Mouse (Mus musculus): ENCODE measurements at regions not wholly inside any gene's neighbourhood (a gene's known extent, or its start where the extent isn't known, plus 50 kb on each side); places are given as distances from the start of the nearest gene placed in this dataset.

GRCm38 (mm10) chr12:25216792-25217516 is 120.0 kb upstream of the Id2 start:
- TF ChIP-seq CTCF (IDR thresholded peaks at IDR 0.05; ENCODE audit: borderline replicate concordance, extremely low read depth, insufficient read depth, insufficient read length) (no peak), POLR2A (IDR thresholded peaks at IDR 0.05; ENCODE audit: borderline replicate concordance, extremely low read depth, insufficient read depth, insufficient read length, poor library complexity, severe bottlenecking) (no peak)
